Mouse (Mus musculus) lung, embryonic 16.5 days (tissue): ENCODE data around the gene Gltp. TPM values are rescaled to one million over a fixed set of nuclear protein-coding genes. Genes with fewer than 3 reads are reported as not detected.

ENCODE experiments used
- ATAC-seq: fragments of 200-750 bp; cut with Nextera tagmentation; 2 replicates; pipeline ENCODE4 v1.8.0; 2017; ENCODE audit warnings: low read depth, mild to moderate bottlenecking, moderate library complexity
- H3K27ac ChIP-seq: fragments of 300-500 bp; sonication (generic); 2 replicates; pipeline ENCODE4 v1.5.1; 2014; ENCODE audit warnings: mild to moderate bottlenecking, control low read depth, low read length
- H3K27me3 ChIP-seq: fragments of 300-500 bp; sonication (generic); 2 replicates; pipeline ENCODE4 v1.6.1; 2014; ENCODE audit warnings: low read depth, low read length, mixed read lengths; ENCODE audit not compliant: control insufficient read depth, insufficient read depth
- H3K36me3 ChIP-seq: fragments of 300-500 bp; sonication (generic); 2 replicates; pipeline ENCODE4 v1.6.1; 2014; ENCODE audit warnings: low read length; ENCODE audit not compliant: control insufficient read depth, insufficient read depth
- H3K4me1 ChIP-seq: fragments of 300-500 bp; sonication (generic); replicated peaks from 2 replicates; pipeline ENCODE4 v1.6.1; 2014; ENCODE audit warnings: low read length, mixed read lengths; ENCODE audit not compliant: control insufficient read depth, insufficient read depth
- H3K4me2 ChIP-seq: fragments of 300-500 bp; sonication (generic); 2 replicates; pipeline ENCODE4 v1.6.1; 2014; ENCODE audit warnings: low read depth, low read length, control low read depth
- H3K4me3 ChIP-seq: fragments of 300-500 bp; sonication (generic); 2 replicates; pipeline ENCODE4 v1.5.1; 2014; ENCODE audit warnings: mild to moderate bottlenecking, low read length, control low read depth
- H3K9ac ChIP-seq: fragments of 300-500 bp; sonication (generic); 2 replicates; pipeline ENCODE4 v1.6.1; 2014; ENCODE audit warnings: low read length, control low read depth
- H3K9me3 ChIP-seq: fragments of 300-500 bp; sonication (generic); 2 replicates; pipeline ENCODE4 v1.6.1; 2016; ENCODE audit warnings: low read length; ENCODE audit not compliant: control insufficient read depth
- WGBS: fragments of 180-500 bp; shearing (Covaris S2); extraction: QIAGEN DNeasy Blood & Tissue Kit; methylation state at CpG from one replicate; pipeline ENCODE4 v1.1.7; 2014; 5-methylcytosine and 5-hydroxymethylcytosine counted together
- microRNA-seq: library from miRNA; unstranded; fragments of <30 nt; microRNA quantifications from one replicate; pipeline ENCODE4, GENCODE M21; 2016
- polyA plus RNA-seq: library from polyadenylated mRNA; unstranded; fragments of >200 nt; fragmentation: Nextera tagmentation; extraction: Ambion mirVana; gene quantifications from 2 replicates; pipeline ENCODE4 v1.2.1, GENCODE M21; 2015

Gltp gene
- polyA plus RNA-seq, 1 experiment from 2014 or later, result 105 TPM

DNA sequence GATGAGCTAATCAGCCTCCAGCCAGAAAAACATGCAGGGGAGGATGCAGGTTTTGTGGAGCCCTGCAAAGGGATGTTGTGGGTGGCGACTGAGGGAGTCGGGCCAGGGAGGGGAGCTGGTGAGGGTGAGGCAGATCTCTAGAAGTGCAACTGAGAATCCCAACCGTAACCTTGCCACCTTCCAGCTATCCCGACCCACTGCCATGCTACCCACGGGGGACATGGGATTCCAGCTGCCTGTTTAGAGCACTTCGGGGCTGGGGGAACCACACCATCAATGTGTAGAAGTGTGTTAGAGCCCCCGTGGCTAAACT, 51.2 kb downstream of the Gltp start:
- Histone ChIP-seq H3K27me3 (no peaks in the 10 kb centered on the region; the same call in none of the 2 replicates), H3K9ac (no peak overlapping the region), H3K4me2 (peak overlapping the region; percentile 42; the same call in 1 of the 2 replicates), H3K27ac (no peak overlapping the region), H3K9me3 (no peaks in the 10 kb centered on the region), H3K4me1 (peaks cover 5% of the 10 kb centered on the region), H3K36me3 (no peaks in the 10 kb centered on the region), H3K4me3 (no peak overlapping the region)
- ATAC-seq, result no peak; the same call in 1 of the 2 replicates
- 26% methylated on average over 7 of the region's 7 CpGs for WGBS

DNA sequence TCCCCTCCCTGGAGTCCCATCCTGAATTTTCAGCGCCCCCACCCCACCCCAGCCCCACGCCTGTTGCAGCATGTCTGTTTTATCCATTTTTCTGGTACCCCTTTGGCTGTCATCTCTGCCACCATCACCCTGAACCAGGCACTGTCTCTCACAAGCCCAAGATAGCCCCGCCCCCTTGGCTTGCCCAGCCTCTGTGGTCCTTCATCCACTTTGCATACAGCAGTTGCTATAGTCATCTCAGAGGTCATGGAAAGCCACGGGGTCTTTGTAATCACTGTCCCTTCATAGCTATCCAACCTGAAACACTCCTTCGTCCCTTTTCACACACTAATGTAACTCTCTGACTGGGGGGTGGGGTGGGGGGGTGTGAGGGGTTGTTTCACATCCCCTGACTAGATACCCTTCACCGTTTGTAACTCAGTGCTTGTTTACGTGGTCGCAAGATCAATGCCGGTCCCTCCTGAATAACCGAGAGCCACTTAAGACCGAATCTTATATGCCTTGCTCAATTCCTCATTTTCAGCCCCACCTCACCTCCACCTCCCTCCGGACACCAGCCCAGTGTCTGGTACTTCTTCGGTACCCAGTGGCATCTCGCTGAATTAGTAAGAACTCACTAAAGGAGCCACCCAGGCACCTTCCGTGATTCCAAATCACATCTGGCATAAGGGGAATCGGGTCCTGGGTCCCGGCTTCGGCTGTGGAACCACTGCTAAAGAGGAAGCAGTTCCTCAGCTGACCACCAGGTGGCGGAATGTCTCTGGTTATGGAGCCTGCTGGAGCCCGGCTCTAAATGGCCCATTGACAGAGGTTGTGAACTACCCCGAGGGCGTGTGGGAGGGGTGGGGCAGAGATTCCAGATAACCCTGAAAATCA, 51.8 kb downstream of the Gltp start:
- Histone ChIP-seq H3K4me2 (peak overlapping the region; percentile 42), H3K9ac (peak overlapping the region; percentile 38; the same call in 1 of the 2 replicates), H3K27ac (no peak overlapping the region), H3K36me3 (no peaks in the 10 kb centered on the region), H3K9me3 (no peaks in the 10 kb centered on the region), H3K4me3 (peak overlapping the region; percentile 29), H3K27me3 (no peaks in the 10 kb centered on the region; the same call in none of the 2 replicates), H3K4me1 (peaks cover 5% of the 10 kb centered on the region)
- ATAC-seq, result peak; percentile 84
- 12% methylated on average over 22 of the region's 22 CpGs for WGBS

DNA sequence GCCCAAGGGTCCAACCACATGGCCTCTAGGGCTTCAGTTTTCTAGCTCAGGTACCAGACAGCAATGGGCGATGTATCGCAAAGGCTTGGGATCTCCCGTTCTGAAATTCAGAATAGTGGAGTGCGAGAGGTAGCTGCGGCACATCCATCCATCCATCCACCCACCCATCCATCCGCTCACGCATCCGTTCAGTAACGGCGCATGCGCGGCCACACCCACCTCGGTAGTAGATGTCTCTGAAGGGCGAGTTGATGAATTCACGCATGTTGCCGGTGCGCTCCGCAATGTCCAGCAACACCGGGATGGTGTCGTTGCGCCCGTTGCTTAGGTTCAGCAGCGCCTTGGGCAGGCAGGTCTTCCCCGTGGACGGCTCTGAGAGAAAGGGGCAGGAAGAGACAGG, 54.7 kb downstream of the Gltp start:
- ATAC-seq, result no peak
- H3K4me1 ChIP-seq, result peaks cover 5% of the 10 kb centered on the region
- no peaks in the 10 kb centered on the region for H3K36me3 ChIP-seq
- 70% methylated on average over 25 of the region's 25 CpGs for WGBS
- H3K4me3 ChIP-seq, result no peak overlapping the region
- no peaks in the 10 kb centered on the region for H3K9me3 ChIP-seq
- H3K27ac ChIP-seq, result no peak overlapping the region
- no peak overlapping the region for H3K4me2 ChIP-seq
- H3K27me3 ChIP-seq, result no peaks in the 10 kb centered on the region; the same call in none of the 2 replicates
- H3K9ac ChIP-seq, result no peak overlapping the region

DNA sequence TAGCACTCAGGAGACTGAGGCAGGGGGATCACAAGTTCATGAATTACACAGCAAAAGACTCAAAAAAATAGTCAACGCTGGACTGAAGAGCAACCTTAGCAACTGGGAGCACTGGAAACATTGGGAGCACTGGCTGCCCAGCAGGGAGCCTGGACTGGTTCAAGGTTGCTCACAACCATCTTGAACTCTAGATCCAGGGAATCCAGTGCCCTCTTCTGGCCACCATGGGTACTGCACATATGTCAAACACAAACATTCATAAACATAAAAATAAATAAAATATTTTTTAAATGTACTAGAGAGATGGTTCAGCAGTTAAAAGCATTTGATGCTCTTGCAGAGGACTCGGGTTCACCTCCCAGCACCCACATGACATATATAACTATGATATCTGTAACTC, 59.4 kb downstream of the Gltp start:
- Histone ChIP-seq H3K9ac (no peak overlapping the region), H3K36me3 (no peaks in the 10 kb centered on the region), H3K4me1 (no peaks in the 10 kb centered on the region), H3K4me3 (no peak overlapping the region), H3K27me3 (no peaks in the 10 kb centered on the region), H3K27ac (no peak overlapping the region), H3K4me2 (no peak overlapping the region), H3K9me3 (no peaks in the 10 kb centered on the region)
- no peak for ATAC-seq
- 59% methylated on average over 2 of the region's 2 CpGs for WGBS

DNA sequence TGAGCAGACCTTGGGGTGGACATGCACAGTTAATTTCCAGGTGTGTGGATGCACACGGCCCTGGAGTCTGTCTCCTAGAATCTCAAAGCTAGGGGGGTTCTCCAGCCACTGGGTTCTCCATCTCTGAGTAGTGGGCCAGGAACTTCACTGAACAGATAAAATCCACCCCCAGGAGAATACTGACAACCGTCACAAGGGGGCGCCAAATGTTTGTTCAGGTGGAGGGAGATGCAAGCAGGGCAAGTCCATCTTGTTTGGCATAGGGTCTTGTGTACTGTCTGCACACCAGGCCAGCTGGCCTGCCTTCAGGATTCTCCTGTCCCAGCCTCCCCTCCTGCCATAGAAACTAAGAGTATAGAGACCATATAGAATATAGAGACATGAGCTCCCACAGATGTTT, 65.2 kb downstream of the Gltp start:
- WGBS, result 14% methylated on average over 3 of the region's 3 CpGs
- Histone ChIP-seq H3K4me3 (no peak overlapping the region), H3K27ac (no peak overlapping the region), H3K4me1 (no peaks in the 10 kb centered on the region), H3K9me3 (no peaks in the 10 kb centered on the region), H3K4me2 (no peak overlapping the region), H3K9ac (no peak overlapping the region), H3K27me3 (no peaks in the 10 kb centered on the region), H3K36me3 (no peaks in the 10 kb centered on the region)
- ATAC-seq, result no peak

DNA sequence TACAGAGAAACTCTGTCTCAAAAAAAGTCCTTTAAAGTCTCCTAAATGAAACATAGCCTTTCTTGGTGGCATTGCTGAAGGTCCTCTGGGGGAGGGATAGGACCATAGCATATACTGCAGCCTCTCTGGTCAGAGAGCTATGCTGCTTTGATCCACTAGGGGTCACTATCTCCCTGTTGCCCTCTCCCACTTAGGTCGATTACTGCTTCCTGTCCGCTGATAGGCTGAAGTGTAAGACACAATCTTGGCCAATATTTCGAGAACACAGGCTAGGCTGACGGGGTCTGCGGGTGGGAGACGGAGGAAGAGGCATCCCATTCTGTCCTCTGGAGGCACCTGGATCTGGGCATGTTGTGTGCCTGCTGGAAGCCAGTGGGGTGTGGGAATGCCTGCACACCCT, 70.5 kb downstream of the Gltp start:
- 36% methylated on average over 6 of the region's 6 CpGs for WGBS
- Histone ChIP-seq H3K4me2 (no peak overlapping the region), H3K36me3 (no peaks in the 10 kb centered on the region), H3K27me3 (no peaks in the 10 kb centered on the region), H3K4me1 (no peaks in the 10 kb centered on the region), H3K4me3 (no peak overlapping the region), H3K9ac (no peak overlapping the region), H3K27ac (no peak overlapping the region), H3K9me3 (no peaks in the 10 kb centered on the region)
- ATAC-seq, result no peak

Small RNA genes within 50 kb of the gene (microRNA-seq; reads per million reads assigned to microRNA genes)
- not detected for gene Mir7028

Other genes with a start within 250 kb of the Gltp start
- gene Mmab, start 246.9 kb downstream of the Gltp start, polyA plus RNA-seq, result 29.8 and 31.7 TPM in 2 replicates
- gene Mvk, start 246.7 kb downstream of the Gltp start, polyA plus RNA-seq, result 31.1 and 36.1 TPM in 2 replicates
- gene Fam222a, start 123.0 kb downstream of the Gltp start, polyA plus RNA-seq, result 2.2 and 2.3 TPM in 2 replicates
- 2.8 and 2.9 TPM in 2 replicates for gene Trpv4, start 32.6 kb downstream of the Gltp start, polyA plus RNA-seq
- gene Tchp, start 16.8 kb upstream of the Gltp start, polyA plus RNA-seq, result 11.5 and 14.0 TPM in 2 replicates
- 31.2 and 43.1 TPM in 2 replicates for gene Ankrd13a, start 83.7 kb upstream of the Gltp start, polyA plus RNA-seq
- 57.4 and 59.0 TPM in 2 replicates for gene Git2, start 84.5 kb upstream of the Gltp start, polyA plus RNA-seq
- gene 1500011B03Rik, start 132.5 kb upstream of the Gltp start, polyA plus RNA-seq, result 70.6 and 70.9 TPM in 2 replicates
- gene 4930519G04Rik, start 162.7 kb upstream of the Gltp start, polyA plus RNA-seq, result not detected in 2 replicates
- gene Gm9936, start 167.7 kb upstream of the Gltp start, polyA plus RNA-seq, result 0.06 and 0.11 TPM in 2 replicates
- 8.3 and 9.3 TPM in 2 replicates for gene Oasl2, start 206.0 kb upstream of the Gltp start, polyA plus RNA-seq
- 0.50 and 0.85 TPM in 2 replicates for gene Oasl1, start 232.3 kb upstream of the Gltp start, polyA plus RNA-seq